Mouse (Mus musculus): Measurements from ENCODE around the gene Sulf2. TPM values are rescaled to one million over a fixed set of nuclear protein-coding genes. Genes with fewer than 3 reads are reported as not detected.

Gene Sulf2
- total RNA-seq, 2 experiments from 2014 or later = 39.7 to 40.6 TPM

DNA sequence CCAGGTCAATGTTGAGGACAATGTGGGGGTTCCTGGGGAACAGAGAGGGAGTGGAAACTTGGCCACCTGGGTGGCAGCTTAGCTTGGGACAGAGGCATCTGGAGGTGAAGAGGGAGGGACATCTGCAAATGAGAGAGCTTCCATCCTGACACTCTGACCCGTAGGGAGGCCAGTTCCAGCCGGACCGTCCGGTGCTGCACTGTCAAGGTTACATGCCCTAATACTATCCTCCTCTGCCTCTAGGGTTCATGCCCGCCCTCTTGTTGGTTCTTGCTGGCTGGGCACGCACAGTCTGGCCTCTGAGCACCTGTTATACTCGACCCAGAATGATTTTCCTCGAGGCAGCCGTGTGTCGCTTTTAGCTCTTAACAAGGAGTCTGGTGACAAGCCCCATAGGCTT, 69.7 kb downstream of the Sulf2 start:
- no peak for DNase-seq

- DNase-seq = peak; percentile 56 to 83
These were observed 70.5 kb downstream of the Sulf2 start for GRCm38 (mm10) chr2:166084964-166085363.

DNA sequence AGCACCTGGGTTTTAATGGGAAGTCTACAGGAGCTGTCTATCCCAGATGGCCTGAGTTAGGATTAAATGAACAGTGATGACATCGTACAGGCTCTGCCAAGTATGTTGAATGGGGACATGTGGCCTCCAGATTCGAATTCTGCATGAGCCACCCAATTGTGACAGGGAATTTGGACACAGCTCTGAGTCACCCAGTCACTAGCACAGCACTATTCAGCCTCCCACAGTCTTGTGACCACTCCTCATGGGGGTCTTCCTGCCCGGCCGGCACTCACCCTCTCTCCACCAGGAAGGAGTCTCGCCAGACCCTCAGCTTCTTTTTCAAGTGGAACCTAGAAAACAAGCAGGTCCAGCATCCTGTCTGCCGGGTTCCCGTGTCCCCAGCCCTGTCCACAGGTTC, 71.4 kb downstream of the Sulf2 start:
- no peak for DNase-seq

GRCm38 (mm10) chr2:166083542-166084031, 71.9 kb downstream of the Sulf2 start:
- no peak for DNase-seq

DNA sequence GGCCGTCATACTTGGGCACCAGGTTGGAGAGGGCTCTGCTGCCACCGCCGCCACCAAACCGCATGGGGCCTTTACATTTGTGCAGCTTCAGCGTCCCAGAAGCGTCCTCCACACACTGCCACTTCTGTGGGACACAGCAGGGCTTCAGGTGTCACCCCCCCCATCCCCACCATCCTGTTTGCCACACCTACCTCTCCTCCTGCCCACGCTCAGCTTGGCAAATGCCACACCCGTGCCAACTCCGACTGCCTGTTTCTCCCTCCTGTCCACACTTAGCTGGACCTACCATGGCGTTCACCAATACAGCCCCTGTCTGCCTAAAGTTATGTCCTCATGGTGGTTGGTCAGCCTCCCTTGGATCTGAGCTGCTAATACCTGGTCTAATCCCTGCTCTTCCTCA, 72.8 kb downstream of the Sulf2 start:
- DNase-seq = no peak

DNA sequence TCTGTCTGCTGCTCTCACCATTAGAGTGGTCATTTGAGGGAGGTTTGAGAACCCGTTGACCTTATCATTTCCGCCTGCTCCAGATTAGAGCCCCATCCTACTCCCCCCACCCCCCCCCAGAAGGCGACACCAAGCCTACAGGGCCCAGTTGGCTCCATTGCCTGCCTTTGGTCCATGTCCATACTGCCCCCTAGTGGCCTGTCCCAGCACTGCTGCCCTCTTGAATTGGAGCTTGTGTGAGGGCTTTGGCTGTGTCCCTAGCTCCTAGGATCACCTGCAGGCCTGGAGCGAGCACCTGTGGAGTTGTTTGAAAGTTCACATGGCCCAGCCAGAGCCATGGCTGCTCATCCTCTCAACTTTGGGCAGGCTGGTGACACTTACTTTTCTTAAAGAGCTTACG, 73.3 kb downstream of the Sulf2 start:
- DNase-seq = peak; percentile 71 to 91

- DNase-seq = peak; percentile 91 to 93
These were observed 74.3 kb downstream of the Sulf2 start for GRCm38 (mm10) chr2:166080967-166081750.

GRCm38 (mm10) chr2:166079961-166080885, 75.2 kb downstream of the Sulf2 start:
- DNase-seq = peak; percentile 81 to 84

GRCm38 (mm10) chr2:166079231-166079630, 76.2 kb downstream of the Sulf2 start:
- DNase-seq = no peak

GRCm38 (mm10) chr2:166077371-166077770, 78.1 kb downstream of the Sulf2 start:
- no peak for DNase-seq

- DNase-seq = no peak
These were observed 81.1 kb downstream of the Sulf2 start for GRCm38 (mm10) chr2:166074322-166074721.

DNA sequence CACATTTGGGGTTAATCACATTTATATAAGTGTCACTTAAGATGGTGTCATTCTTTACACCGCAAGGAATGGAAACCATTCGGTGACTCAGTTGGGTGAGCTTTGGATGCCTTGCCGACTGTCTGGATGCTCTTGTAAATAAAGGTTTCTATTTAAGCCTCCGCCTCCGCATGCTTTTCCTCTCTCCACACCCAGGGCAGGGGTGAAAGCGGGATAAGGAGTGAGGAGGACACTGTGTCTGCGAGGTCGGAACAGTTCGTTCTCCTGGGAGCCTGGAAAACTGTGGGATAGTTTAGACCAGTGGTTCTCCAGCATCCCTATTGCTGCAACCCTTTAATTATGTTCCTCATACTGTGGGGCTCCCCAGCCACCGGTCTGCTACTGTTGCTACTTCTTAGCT, 82.4 kb downstream of the Sulf2 start:
- peak in 1 of 2 experiments; percentile 63 for DNase-seq

DNA sequence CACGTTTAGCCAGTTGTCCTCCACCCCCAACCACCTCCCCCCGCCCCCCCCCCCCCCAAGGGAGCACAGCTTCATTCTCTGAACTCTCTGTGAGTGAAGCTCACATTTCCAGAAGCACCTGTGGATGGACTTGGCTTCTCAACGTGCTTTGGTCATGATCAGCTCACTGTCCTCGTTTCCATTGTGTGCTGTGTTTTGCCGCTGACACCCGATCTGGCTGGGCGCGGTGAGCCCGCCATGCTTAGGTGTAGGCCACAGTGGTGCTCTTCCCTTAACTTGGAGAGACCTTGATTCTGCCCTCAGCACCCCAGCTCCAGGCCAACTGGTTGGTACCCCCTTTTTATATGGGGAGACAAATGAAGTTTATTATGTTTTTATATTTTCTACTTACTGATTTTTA, 83.6 kb downstream of the Sulf2 start:
- no peak for DNase-seq

GRCm38 (mm10) chr2:166071481-166071880, 84.0 kb downstream of the Sulf2 start:
- DNase-seq = no peak

GRCm38 (mm10) chr2:166069738-166070137, 85.7 kb downstream of the Sulf2 start:
- DNase-seq = no peak

DNA sequence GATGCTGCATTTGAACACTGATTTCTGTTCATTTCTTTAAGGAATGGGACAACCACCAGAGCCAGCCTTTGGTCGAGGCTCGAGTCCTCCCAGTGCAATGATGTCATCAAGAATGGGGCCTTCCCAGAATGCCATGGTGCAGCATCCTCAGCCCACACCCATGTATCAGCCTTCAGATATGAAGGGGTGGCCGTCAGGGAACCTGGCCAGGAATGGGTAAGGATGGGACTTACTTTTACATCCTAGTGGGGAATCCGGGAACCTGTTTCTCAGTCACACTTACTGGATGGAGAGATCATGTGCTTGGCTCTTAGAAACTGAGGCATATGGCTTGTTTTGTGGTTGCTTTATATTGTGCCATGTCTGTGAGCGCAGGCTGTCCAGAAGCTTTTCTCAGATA, 86.3 kb downstream of the Sulf2 start:
- no peak for DNase-seq

- DNase-seq = no peak
These were observed 87.2 kb downstream of the Sulf2 start for GRCm38 (mm10) chr2:166068261-166068660.

DNA sequence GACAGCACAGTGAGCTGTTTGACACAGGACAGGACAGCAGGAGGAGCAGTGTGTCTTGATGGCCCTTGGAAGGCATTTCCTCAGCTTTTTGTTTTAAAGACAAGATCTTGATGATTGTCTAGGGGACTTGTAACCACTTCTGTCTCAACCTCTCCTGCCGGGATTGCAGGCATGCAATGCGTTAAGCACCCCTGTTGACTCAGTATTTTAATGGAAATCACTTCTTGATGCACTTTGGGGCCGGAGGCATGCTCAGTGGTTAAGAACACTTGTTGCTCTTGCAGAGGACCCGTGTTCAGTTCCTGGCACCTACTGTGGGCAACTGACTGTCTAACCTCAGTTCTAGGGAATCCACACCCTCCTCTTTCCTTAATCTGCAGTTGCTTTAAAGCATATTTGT, 89.0 kb downstream of the Sulf2 start:
- no peak for DNase-seq

DNA sequence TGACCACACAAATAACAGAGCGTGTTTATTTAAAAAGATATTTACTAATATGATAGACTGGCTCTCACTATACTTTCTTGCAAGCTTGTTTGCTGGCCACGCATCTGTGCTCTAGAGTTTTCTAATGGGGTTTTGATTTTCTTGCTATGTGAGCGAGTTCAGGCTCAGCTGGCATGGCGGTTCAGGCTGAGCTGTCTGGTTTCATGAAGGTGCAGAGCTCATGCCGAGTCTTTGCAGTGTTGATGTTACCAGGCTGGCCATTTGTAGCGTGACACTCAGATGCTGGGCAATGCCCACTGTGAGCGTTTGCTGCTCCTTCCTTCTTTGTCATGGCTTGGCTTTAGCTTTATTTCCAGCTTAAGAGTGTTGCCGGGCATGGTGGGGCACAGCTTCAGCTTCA, 93.0 kb downstream of the Sulf2 start:
- DNase-seq = no peak

DNA sequence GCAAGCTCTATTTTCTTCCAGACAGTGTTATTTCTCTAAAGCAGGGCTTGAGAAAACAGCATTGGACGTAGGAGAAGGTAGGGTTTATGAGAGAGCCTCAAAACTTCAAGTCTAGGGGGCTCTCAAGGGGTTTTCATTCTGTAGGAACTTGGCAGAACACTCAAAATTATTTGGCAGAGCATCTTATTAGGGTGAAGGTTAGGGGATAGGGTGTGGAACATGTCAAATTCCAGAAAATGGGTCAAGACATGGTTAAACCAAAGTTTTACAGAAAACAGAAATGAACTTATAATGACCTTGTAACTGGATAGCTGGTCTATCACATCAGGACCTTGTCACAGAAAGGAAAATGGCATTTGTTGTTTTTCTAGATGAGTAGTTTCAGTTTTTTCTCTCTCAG, 93.5 kb downstream of the Sulf2 start:
- DNase-seq = peak in 1 of 2 experiments; percentile 66

GRCm38 (mm10) chr2:166059684-166060423, 95.6 kb downstream of the Sulf2 start:
- DNase-seq = peak in 1 of 2 experiments; percentile 67

GRCm38 (mm10) chr2:166054002-166054539, 101.4 kb downstream of the Sulf2 start:
- no peak for DNase-seq

All from heart, adult 18-20 months (tissue).